Mouse (Mus musculus): ENCODE data around the gene Gnb2.
A peak's percentile ranks its signal among the peaks of the same experiment; 100 is the strongest.

The Gnb2 gene

GRCm38 (mm10) chr5:137519691-137520550 is 13.4 kb downstream of the Gnb2 start:
- no peak for DNase-seq (ENCODE audit: low read depth, low spot score)

- DNase-seq (ENCODE audit: low read depth, low spot score): no peak
Observed at GRCm38 (mm10) chr5:137518436-137518835, 14.9 kb downstream of the Gnb2 start, which contains the start of gene Gigyf1. Gene Gigyf1, plus strand, starts transcription at chr5:137518548.

DNA sequence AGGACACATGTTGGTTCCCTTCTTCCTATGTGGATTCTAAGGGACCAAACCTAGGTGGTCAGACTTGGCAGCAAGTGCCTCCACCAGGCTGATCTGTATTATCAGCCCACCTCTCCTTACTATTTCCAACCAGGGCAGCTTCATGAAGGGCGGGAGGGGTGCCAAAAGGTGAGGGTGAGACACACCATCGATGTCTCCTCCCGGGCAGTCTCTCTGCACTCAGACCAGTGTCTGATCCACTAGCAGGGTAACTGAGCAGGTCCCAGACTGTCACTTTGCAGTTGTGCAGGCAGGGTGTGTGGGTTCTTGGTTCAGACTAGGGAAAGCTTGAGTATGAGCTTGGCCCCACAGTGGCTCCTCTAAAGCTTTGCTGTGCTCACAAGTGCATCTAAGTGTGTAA is 18.5 kb downstream of the Gnb2 start:
- DNase-seq (ENCODE audit: low read depth, low spot score): no peak

DNA sequence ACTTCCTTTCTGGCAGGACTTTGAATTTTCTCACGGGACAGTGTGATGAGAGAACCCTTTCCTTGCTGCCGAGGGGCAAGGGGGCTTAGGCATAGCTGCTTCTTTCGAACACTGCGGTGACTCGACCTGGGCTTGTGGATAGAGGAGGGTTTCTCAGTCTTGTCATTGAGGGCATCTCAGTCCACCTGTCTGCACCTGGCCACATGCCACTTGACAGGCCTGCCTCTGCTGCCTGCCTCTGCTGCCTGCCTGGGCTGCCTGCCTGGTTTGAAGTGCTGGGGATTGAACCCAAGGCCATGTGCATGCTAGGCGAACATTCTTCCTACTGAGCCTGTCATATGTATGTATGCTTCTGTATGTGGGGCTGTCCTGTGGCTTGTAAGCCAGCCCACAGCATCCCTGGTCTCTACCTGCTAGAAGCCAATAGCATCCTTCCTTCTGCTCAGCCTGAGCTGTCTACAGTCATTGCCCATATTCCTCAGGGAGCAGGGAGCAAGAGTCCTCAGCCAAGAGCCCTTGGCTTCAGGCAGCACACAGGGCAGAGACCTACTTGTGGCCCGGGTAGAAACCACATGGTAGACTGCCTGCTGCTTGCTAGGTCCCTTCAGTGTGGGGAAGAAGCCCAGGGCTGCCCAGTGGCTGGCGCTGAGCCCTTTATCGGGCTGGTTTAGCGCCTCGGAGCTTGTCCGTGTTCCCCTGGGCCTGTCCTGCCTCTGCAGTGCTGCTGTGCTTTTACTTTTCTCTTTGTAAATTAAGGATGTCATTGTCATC is 19.2 kb downstream of the Gnb2 start:
- DNase-seq (ENCODE audit: low read depth, low spot score): no peak

DNA sequence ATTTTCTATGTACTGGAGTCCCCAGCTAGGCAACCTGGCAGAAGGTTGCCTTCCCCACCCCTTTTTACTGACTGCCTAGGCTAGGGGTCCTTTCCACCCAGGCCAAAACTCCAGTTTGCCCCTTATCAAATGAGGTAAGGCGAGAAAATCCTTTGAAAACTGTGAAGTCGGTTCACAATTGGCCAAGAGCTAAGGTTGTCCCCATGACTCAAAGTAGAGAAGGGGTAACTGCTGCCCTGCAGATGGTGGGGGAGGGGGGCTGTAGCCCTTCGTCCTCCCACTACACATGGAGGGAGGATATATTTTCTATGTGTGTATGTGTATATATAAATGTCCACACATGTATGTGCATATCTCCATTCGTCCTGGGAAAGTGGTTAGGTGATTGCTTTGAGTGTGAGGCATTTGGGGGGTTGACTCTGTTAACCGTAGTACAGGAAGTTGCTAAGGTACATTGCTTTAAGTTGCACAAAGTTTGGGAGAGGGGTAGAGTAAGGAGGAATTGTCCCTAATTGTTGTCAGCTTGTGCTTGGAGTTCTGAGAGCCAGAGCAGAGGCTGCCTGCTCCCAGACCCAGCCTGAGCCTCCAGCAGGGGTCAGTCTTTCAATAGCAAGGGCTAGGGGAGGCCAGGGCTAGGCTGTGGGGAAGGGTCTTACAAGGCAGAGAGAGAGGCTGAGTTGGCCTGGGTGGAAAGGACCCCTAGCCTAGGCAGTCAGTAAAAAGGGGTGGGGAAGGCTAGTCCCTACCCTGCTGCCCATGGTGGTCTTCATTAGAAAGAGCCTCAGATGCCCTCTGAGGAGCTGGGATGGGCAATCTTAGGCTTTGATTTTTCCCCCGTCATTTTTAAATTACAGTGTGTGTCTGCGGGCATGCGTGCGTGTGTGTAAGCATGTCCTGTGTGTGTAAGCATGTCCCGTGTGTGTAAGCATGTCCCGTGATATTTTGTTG is 20.2 kb downstream of the Gnb2 start:
- no peak for DNase-seq (ENCODE audit: low read depth, low spot score)

GRCm38 (mm10) chr5:137511706-137512105 is 21.6 kb downstream of the Gnb2 start:
- DNase-seq (ENCODE audit: low read depth, low spot score): no peak

DNA sequence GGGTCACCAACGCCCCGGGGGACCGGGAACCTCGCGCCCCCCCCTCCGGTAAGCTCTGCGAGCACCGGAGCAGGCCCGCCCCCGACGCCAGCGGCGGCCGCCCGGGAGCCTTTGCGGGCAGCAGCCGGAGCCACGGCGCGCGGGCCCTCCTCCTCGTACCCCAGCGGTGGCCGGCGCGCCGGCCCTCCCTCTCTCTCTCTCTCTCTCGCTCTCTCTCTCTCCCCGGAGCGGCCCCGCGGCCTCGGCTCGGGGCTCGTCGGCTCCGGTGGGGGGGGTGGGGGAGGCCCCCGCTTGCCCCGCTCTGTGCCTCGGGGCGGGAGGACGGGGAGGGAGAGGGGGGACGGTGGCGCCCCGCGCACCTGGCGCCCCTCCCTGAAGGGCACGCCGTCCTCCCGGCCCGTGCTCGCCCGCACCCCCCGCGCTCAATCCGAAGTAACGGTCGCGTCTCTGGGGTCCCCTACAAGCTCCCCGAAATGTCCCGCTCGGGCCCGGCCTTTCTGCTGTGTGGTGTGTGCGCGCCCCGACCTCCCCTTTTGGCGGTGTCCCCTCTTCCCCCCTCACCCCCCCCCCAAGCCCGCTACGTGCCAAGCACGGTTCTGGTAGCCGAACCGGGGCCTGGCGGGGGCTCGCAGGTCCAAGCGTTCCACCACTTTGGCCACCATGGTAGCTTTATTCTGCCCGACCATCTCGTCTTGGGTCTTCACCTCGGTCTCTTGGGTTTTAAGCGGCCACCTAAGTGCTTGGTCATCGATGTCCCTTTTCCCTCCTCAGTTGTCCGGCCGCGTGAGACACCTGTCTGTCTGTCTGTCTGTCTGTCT is 22.5 kb downstream of the Gnb2 start:
- no peak for DNase-seq (ENCODE audit: low read depth, low spot score)

DNA sequence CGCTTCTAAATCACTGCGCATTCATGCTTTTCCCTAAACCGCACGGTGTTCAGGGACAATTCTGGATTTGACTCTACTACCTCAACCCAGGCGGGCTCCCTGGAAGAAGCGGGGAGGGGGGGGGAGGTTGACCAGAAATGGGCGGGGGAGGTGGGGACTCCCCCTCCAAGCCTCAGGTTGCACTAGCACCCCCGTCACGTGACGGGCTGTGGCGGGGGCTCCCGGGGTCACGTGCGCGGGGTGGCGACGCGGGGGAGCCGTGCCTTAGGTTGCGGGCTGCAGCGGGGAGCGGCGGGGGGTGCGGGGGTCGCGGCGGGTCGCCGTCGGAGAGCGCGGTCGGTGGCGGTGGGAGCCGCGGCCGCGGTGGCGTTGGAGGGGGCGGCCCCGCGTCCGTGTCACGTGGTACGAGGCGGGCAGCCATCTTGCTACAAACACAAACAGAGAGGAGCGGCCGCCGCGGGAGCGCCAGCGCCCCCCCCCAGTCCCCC is 23.3 kb downstream of the Gnb2 start:
- no peak for DNase-seq (ENCODE audit: low read depth, low spot score)

DNA sequence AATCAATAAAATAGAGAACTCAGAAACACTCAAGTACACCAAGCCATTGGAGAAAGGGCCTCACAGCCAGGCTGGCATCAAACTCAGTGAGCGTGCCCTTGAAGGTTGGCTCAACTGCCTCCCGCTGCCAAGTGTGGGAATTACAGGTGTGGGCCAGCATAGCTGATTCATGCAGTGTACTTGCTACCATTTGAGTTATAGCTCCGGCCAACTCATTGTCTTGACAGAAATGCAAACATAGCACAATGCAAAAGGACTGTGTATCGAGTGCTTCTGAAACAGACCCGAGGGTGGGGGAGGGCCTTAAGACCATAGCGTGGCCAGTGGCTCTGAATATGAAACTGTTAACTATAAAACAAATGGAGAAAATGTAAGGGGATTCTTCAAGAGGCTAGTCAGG is 29.3 kb downstream of the Gnb2 start:
- no peak for DNase-seq (ENCODE audit: low read depth, low spot score)

DNA sequence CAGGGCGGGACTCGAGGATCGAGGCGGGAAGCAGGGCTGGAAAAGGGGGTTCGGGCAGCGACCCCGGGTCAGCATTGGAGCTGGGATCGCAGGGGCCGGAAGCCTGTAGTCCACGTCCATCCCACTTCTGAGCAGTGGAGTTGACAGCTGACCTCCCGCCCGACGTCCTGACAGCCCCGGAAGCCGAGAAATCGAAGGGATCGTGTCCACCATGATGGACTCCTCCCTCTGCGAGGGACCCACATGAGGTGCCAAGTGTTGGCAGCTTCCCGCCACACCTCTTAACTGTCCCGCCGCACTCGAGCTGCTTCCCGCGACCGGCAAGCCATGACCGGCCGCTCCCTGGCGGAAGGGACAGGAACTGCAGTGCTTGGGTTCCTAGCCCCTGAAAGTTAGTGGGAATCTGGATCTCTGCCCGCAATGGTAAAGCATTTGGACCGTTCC is 30.6 kb downstream of the Gnb2 start:
- peak; percentile 47 for DNase-seq (ENCODE audit: low read depth, low spot score)

DNA sequence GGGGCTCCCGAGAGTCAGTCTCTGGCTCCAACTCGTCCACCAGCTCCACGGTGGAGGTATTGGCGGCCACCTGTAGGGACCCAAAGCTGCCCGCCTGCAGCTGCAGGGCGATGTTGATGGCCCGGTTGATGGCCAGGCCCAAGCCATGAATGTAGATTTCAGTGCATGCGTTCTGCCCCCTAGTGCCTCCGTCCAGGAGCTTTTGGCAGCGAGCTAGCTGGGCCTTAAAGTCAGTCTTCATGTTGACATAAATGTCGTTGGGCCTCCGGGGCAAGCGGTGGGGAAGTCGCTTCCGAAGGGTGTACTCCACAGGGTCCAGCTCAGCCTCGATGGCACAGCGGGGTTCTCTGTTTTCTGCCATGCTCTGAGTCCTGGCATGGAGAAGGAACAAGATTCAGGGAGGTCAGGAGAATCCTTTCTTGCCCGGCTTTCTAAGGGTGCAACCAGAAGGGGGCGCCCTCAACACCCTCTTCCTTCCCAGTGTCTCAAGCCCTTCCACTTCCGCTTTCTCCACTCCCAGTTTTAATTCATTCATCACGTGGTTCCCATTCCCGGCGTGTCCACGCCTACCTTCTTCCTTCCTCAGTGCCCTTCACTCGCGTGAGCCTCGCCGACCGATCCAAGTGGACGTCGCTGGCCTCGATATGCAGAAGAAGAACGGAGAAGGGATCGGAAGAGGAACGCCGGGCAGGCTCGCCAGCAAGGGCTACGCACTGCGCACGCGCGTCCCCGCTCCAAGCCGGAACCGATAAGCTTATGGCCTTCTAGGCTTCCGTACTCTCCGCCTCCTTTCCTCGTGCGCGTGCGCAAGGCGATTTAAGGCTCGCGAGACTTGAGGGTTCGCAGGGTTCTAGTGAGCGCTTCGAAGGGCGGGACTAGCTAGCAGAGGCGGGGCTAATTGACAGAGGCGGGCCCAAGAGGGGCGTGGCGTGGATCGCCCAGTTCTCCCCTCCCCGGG is 31.3 kb downstream of the Gnb2 start, which contains the start of gene Pop7:
TSS of gene Pop7 (minus strand) at position 810 of the 958 bp plus-strand sequence.
- peak; percentile 99 for DNase-seq (ENCODE audit: low read depth, low spot score)

DNA sequence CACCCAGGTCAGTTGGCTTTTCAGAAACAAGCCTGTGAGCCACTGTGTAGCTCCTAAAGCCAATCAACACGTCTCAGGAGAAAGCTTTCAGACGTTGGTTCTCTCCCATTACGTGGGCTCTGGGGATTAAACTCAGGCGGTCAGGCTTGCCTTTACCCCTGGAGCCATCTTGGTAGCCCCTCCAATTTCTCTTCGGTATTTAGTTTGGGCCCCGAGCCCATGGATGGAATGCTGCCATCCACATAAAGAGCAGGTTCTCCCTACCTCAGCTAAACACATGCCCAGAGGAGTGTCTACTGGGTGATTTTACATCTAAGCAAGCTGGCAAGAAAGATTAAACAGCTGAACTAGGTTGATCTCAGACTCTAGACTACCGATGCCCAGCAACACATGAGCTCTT is 33.1 kb downstream of the Gnb2 start:
- no peak for DNase-seq (ENCODE audit: low read depth, low spot score)

- DNase-seq (ENCODE audit: low read depth, low spot score): no peak
Observed at GRCm38 (mm10) chr5:137493831-137494230, 39.5 kb downstream of the Gnb2 start.

GRCm38 (mm10) chr5:137491559-137491958 is 41.8 kb downstream of the Gnb2 start:
- no peak for DNase-seq (ENCODE audit: low read depth, low spot score)

DNA sequence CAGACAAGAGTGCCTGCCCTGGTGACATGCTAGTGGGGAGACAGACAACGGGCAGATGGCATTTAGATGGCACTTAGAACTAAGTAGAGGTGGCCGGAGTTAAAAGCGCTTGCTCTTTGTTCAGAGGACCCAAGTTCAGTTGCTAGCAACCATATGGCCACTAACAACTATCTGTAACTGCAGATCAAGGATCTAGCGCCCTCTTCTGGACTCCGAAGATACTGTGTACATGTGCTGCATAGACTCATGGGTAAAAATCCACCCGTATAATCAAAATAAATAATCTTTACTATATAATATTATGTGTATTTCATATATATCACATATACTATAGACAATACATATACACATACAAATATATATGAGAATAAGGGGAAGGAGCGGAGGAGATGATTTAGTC is 45.7 kb downstream of the Gnb2 start:
- DNase-seq (ENCODE audit: low read depth, low spot score): no peak

GRCm38 (mm10) chr5:137485851-137486155 is 47.5 kb downstream of the Gnb2 start:
- no peak for DNase-seq (ENCODE audit: low read depth, low spot score)

- DNase-seq (ENCODE audit: low read depth, low spot score): no peak
Observed at GRCm38 (mm10) chr5:137485071-137485850, 48.0 kb downstream of the Gnb2 start.

DNA sequence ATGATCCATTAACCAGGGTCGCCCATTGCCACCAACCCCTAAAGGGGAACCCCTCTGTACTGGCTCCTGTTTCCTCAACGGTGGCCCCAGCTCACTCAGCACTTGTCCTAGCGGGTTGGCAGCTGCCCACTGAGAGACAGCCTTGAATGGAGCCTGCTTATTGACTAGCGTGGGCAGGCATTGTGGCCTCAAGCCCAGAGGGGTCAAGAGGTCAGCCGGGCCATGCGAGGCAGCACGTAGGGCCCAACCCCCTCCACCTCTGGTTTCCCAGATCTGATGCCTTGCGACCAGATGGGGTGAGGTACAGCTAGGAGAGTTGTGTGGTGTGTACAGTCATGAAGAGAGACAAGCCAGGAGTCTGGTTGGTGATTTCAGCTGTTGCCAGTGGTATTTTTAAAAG is 51.4 kb downstream of the Gnb2 start:
- no peak for DNase-seq (ENCODE audit: low read depth, low spot score)

DNA sequence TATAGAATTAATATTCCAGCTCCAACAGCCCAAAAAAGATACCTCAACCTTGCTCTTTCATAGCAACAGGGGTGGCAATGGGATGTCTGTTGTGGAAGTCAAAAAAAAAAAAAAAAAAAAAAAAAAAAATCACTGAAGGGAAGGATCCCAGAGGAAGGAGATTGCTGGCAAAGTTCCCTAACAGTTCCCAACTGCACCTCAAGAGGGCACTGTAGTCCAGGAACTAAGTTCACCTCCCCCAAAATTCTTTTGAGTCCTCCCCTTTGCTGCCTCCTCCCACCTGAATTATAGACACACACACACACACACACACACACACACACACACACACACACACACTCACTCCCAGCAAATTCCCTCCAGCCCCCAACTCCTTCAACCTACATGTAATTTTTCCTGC is 52.2 kb downstream of the Gnb2 start:
- peak; percentile 56 for DNase-seq (ENCODE audit: low read depth, low spot score)

Data from brain, embryonic 18.5 days (tissue).